Mouse (Mus musculus) lung, embryonic 16.5 days (tissue): ENCODE measurements around the gene Camkk2. TPM values are rescaled to one million over a fixed set of nuclear protein-coding genes. Genes with fewer than 3 reads are reported as not detected.
A peak's percentile ranks its signal among the peaks of the same experiment; 100 is the strongest.

Experiments used
- ATAC-seq: fragments of 200-750 bp; cut with Nextera tagmentation; 2 replicates; pipeline ENCODE4 v1.8.0; 2017; ENCODE audit warnings: low read depth, mild to moderate bottlenecking, moderate library complexity
- H3K27ac ChIP-seq: fragments of 300-500 bp; sonication (generic); 2 replicates; pipeline ENCODE4 v1.5.1; 2014; ENCODE audit warnings: mild to moderate bottlenecking, control low read depth, low read length
- H3K27me3 ChIP-seq: fragments of 300-500 bp; sonication (generic); 2 replicates; pipeline ENCODE4 v1.6.1; 2014; ENCODE audit warnings: low read depth, low read length, mixed read lengths; ENCODE audit not compliant: control insufficient read depth, insufficient read depth
- H3K36me3 ChIP-seq: fragments of 300-500 bp; sonication (generic); 2 replicates; pipeline ENCODE4 v1.6.1; 2014; ENCODE audit warnings: low read length; ENCODE audit not compliant: control insufficient read depth, insufficient read depth
- H3K4me1 ChIP-seq: fragments of 300-500 bp; sonication (generic); replicated peaks from 2 replicates; pipeline ENCODE4 v1.6.1; 2014; ENCODE audit warnings: low read length, mixed read lengths; ENCODE audit not compliant: control insufficient read depth, insufficient read depth
- H3K4me2 ChIP-seq: fragments of 300-500 bp; sonication (generic); 2 replicates; pipeline ENCODE4 v1.6.1; 2014; ENCODE audit warnings: low read depth, low read length, control low read depth
- H3K4me3 ChIP-seq: fragments of 300-500 bp; sonication (generic); 2 replicates; pipeline ENCODE4 v1.5.1; 2014; ENCODE audit warnings: mild to moderate bottlenecking, low read length, control low read depth
- H3K9ac ChIP-seq: fragments of 300-500 bp; sonication (generic); 2 replicates; pipeline ENCODE4 v1.6.1; 2014; ENCODE audit warnings: low read length, control low read depth
- H3K9me3 ChIP-seq: fragments of 300-500 bp; sonication (generic); 2 replicates; pipeline ENCODE4 v1.6.1; 2016; ENCODE audit warnings: low read length; ENCODE audit not compliant: control insufficient read depth
- WGBS: fragments of 180-500 bp; shearing (Covaris S2); extraction: QIAGEN DNeasy Blood & Tissue Kit; methylation state at CpG from one replicate; pipeline ENCODE4 v1.1.7; 2014; 5-methylcytosine and 5-hydroxymethylcytosine counted together
- polyA plus RNA-seq: library from polyadenylated mRNA; unstranded; fragments of >200 nt; fragmentation: Nextera tagmentation; extraction: Ambion mirVana; gene quantifications from 2 replicates; pipeline ENCODE4 v1.2.1, GENCODE M21; 2015

Camkk2 gene
- polyA plus RNA-seq, 1 experiment from 2014 or later = 33.1 TPM

- no peak for ATAC-seq
- Histone ChIP-seq H3K9ac (no peak overlapping the region), H3K36me3 (peaks cover 74% of the 10 kb centered on the region), H3K27me3 (no peaks in the 10 kb centered on the region), H3K27ac (no peak overlapping the region), H3K9me3 (no peaks in the 10 kb centered on the region), H3K4me1 (no peaks in the 10 kb centered on the region), H3K4me3 (no peak overlapping the region), H3K4me2 (no peak overlapping the region)
- WGBS = 60% methylated on average over 3 of the region's 3 CpGs
Measured at GRCm38 (mm10) chr5:122805503-122805902, 26.3 kb upstream of the Camkk2 start.

- no peak overlapping the region for H3K9ac ChIP-seq
- WGBS = 62% methylated on average over 9 of the region's 9 CpGs
- no peaks in the 10 kb centered on the region for H3K9me3 ChIP-seq
- H3K27ac ChIP-seq = no peak overlapping the region
- no peak for ATAC-seq
- H3K27me3 ChIP-seq = no peaks in the 10 kb centered on the region
- H3K4me3 ChIP-seq = no peak overlapping the region
- no peak overlapping the region for H3K4me2 ChIP-seq
- H3K36me3 ChIP-seq = peaks cover 76% of the 10 kb centered on the region
- peaks cover 14% of the 10 kb centered on the region for H3K4me1 ChIP-seq
Measured at GRCm38 (mm10) chr5:122802706-122803105, 23.5 kb upstream of the Camkk2 start.

- Histone ChIP-seq H3K9ac (no peak overlapping the region), H3K4me1 (peaks cover 14% of the 10 kb centered on the region), H3K27ac (no peak overlapping the region), H3K27me3 (no peaks in the 10 kb centered on the region), H3K4me2 (no peak overlapping the region), H3K9me3 (no peaks in the 10 kb centered on the region), H3K4me3 (no peak overlapping the region), H3K36me3 (peaks cover 73% of the 10 kb centered on the region)
- WGBS = 88% methylated on average over 8 of the region's 8 CpGs
- no peak for ATAC-seq
Measured at GRCm38 (mm10) chr5:122801684-122802083, 22.5 kb upstream of the Camkk2 start.

- peaks cover 14% of the 10 kb centered on the region for H3K4me1 ChIP-seq
- no peak for ATAC-seq
- WGBS = 57% methylated on average over 13 of the region's 13 CpGs
- no peak overlapping the region for H3K27ac ChIP-seq
- H3K9ac ChIP-seq = no peak overlapping the region
- no peak overlapping the region for H3K4me3 ChIP-seq
- H3K4me2 ChIP-seq = no peak overlapping the region
- H3K27me3 ChIP-seq = no peaks in the 10 kb centered on the region
- H3K9me3 ChIP-seq = no peaks in the 10 kb centered on the region
- peaks cover 68% of the 10 kb centered on the region for H3K36me3 ChIP-seq
Measured at GRCm38 (mm10) chr5:122800345-122801010, 21.3 kb upstream of the Camkk2 start.

- Histone ChIP-seq H3K4me2 (no peak overlapping the region), H3K27ac (peak overlapping the region; percentile 72; the same call in 1 of the 2 replicates), H3K36me3 (peaks cover 63% of the 10 kb centered on the region), H3K4me3 (no peak overlapping the region), H3K9me3 (no peaks in the 10 kb centered on the region), H3K4me1 (peaks cover 14% of the 10 kb centered on the region), H3K27me3 (no peaks in the 10 kb centered on the region), H3K9ac (no peak overlapping the region)
- WGBS = 68% methylated on average over 17 of the region's 17 CpGs
- ATAC-seq = no peak
Measured at GRCm38 (mm10) chr5:122799379-122800344, 20.5 kb upstream of the Camkk2 start.

GRCm38 (mm10) chr5:122798557-122799378 is 19.6 kb upstream of the Camkk2 start:
- H3K27ac ChIP-seq = peak overlapping the region; percentile 72; the same call in 1 of the 2 replicates
- no peak overlapping the region for H3K9ac ChIP-seq
- H3K27me3 ChIP-seq = no peaks in the 10 kb centered on the region
- H3K4me3 ChIP-seq = no peak overlapping the region
- 43% methylated on average over 17 of the region's 17 CpGs for WGBS
- ATAC-seq = peak; percentile 86
- no peaks in the 10 kb centered on the region for H3K9me3 ChIP-seq
- peaks cover 14% of the 10 kb centered on the region for H3K4me1 ChIP-seq
- H3K36me3 ChIP-seq = peaks cover 59% of the 10 kb centered on the region
- H3K4me2 ChIP-seq = no peak overlapping the region

GRCm38 (mm10) chr5:122797866-122798265 is 18.7 kb upstream of the Camkk2 start:
- ATAC-seq = no peak
- Histone ChIP-seq H3K4me1 (peaks cover 14% of the 10 kb centered on the region), H3K4me2 (no peak overlapping the region), H3K9ac (no peak overlapping the region), H3K4me3 (no peak overlapping the region), H3K36me3 (peaks cover 61% of the 10 kb centered on the region), H3K9me3 (no peaks in the 10 kb centered on the region), H3K27ac (no peak overlapping the region), H3K27me3 (no peaks in the 10 kb centered on the region)
- WGBS = 57% methylated on average over 3 of the region's 3 CpGs

- Histone ChIP-seq H3K9me3 (no peaks in the 10 kb centered on the region), H3K4me3 (no peak overlapping the region), H3K27me3 (no peaks in the 10 kb centered on the region), H3K27ac (no peak overlapping the region), H3K9ac (no peak overlapping the region), H3K4me1 (no peaks in the 10 kb centered on the region; the same call in 1 of the 2 replicates), H3K36me3 (peaks cover 36% of the 10 kb centered on the region), H3K4me2 (no peak overlapping the region)
- no peak for ATAC-seq
- WGBS = 64% methylated on average over 2 of the region's 2 CpGs
Measured at GRCm38 (mm10) chr5:122788696-122789095, 9.5 kb upstream of the Camkk2 start.
